Mouse (Mus musculus): ENCODE data around the gene AC131692.1. TPM values are rescaled to one million over a fixed set of nuclear protein-coding genes. Genes with fewer than 3 reads are reported as not detected.

AC131692.1 gene
- not detected in 2 replicates for polyA plus RNA-seq (2021; fragmentation: Nextera tagmentation)
- long read RNA-seq, experiment 1 = 0 reads
- long read RNA-seq, experiment 2 = 0 reads

DNA sequence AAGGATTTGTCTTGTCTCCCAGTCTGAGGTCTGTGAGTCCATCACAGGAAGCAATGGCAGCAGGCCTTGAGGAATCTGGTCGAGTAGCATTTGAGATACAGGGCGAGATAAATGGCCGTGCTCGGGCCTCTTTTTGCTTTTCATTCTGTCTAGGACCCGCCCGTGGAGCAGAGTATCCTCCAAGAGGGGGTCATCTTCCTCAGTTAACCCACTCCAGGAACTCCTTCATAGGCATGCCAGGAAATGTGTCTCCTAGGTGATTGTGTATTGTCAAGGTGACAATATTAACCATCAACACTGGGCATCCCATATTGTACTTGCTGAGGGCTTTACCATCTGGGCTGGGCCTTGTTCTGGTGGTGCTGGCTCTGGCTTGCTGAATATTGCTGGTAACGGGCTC, at the start of gene AC131692.1:
Gene AC131692.1, plus strand, starts transcription at position 301 of the 400 bp plus-strand sequence.

DNA sequence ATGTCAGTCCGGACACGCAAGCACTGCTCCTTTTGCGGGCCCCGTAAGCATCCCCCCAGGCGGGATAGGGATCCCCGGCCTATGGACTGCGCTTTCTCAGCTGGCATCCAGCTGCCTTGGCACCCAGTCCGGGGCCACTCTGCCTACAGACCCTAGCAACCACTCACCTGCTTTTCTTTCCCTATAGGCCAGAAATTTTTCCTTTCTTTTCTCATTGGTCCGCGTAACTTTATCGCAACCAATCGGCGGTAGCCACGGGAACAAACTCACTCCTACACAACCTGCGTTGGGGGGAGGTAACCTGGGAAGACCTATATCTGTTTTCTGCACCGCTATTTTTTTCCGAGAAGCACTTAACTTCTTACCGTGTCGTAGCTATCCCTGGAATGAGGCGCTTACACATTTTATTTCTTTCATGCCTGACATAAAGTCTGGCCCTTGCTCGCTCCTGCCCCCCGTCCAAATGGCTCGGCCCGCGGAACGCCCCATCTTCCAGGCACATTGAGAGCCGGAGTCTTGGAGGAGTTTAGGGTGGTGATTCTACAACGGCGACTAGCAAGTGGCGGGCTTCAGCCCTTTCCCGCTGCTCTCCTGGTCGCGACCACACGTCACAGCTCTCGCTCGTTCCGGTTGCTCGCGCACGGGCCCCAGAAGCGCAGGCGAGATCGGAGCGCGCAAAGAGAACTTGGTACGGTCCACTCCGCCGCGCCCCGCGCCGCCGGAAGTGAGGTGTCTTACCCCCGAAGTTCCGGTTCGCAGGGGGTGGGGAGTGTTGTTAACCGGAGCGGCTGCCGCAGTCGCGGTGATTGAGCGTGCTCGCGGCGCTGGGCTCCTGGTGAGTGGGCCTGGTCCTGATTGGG, 47.7 kb upstream of the AC131692.1 start, which contains the start of gene Syvn1:
Gene Syvn1, plus strand, starts transcription at position 283 of the 860 bp plus-strand sequence.

DNA sequence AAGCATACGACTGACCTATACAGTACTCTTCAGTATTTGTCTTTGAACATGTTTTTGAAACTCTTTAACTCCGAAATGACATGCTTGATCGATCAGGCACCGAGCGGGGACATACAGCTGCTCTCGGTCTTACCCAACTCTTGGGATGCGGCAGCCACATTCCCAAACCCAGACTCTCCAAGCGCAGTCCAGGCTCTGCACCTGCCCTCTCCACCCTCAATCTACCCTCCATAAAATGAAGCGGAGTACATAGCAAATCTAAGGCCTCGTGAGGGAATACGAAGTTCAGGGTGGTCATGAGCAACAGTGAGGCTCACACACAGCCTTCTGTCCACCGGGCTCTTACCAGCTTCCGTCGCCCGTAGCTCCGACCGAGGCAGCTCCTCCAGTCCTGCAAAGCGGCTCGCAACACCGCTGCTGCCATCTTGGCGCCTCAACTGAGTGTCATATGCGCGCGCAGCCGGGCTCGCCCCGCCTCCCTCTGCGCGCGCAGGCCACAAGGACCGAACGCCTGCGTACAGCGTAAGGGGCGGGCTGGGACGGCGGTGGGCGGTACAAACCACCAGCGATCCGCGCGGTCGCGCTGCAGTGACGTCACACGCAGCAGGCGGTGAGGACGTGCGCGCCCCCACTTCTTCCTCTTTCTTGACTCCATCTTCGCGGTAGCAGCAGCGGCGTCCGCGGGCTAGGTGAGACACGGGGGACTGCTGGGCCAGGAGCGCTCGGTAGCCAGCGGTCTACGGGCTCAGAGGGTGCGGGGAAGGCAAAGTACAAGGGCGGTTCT, 36.7 kb upstream of the AC131692.1 start, which contains the start of the genes Mrpl49 and Fau:
Gene Mrpl49, minus strand, starts transcription at position 473 of the 784 bp plus-strand sequence.
Gene Fau, plus strand, starts transcription at position 532 of the 784 bp plus-strand sequence.

DNA sequence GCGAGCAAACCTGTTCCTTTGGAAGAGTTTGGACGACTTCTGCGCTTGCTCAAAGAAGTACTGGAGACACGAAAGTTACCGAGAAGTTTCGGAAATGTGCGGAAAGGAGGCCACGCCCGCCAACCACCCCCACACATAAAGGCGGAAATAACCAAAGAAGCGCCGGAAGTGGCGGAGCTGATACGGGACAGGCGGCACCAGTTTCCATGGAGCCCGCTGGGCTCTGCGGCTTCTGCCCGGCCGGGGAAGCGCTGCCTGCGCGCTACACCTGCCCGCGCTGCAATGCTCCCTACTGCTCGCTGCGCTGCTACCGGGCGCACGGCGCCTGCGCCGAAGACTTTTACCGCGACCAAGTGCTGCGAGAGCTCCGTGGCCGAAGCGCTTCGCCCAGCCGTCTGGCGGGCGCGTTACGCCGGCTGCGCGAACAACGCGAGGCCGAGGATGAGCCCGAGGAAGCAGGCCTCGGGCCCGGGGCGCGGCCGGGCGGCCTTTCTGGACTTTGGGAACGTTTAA, 33.1 kb upstream of the AC131692.1 start, which contains the start of gene Znhit2:
Gene Znhit2, plus strand, starts transcription at position 172 of the 513 bp plus-strand sequence.

DNA sequence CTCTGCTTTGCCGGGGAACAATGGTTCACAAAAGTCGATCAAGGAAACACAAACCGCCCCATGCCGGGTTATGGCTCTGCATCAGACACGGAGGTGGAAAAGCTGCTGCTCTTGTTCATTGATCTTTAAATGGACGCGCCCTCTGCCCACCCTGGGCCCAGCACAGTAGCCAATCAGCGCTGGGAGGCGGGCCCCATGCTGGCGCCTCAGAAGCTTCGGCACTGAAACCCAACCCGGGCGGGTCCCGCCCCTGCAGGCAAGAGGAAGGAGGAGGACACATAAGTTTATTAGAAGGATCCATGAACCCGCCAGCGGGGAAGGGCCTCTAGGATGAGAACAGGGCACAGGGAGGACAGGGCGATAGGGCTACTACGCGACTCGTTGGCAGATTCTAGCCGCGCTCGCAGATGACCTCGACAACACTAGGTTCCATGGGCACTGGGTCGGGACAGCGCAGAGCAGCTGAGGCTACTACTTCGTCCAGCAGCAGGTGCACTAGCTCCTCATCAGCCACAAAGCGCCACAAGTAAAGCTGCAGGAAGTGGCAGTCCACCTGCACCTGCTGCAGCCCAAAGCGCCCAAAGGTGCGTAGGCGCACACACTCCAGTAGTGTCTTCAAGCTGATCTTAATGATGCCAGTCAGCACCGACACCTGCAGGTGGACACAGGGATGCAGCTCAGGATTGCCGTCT, 26.3 kb upstream of the AC131692.1 start, which contains the start of gene Tm7sf2:
Gene Tm7sf2, minus strand, starts transcription at position 650 of the 692 bp plus-strand sequence.

DNA sequence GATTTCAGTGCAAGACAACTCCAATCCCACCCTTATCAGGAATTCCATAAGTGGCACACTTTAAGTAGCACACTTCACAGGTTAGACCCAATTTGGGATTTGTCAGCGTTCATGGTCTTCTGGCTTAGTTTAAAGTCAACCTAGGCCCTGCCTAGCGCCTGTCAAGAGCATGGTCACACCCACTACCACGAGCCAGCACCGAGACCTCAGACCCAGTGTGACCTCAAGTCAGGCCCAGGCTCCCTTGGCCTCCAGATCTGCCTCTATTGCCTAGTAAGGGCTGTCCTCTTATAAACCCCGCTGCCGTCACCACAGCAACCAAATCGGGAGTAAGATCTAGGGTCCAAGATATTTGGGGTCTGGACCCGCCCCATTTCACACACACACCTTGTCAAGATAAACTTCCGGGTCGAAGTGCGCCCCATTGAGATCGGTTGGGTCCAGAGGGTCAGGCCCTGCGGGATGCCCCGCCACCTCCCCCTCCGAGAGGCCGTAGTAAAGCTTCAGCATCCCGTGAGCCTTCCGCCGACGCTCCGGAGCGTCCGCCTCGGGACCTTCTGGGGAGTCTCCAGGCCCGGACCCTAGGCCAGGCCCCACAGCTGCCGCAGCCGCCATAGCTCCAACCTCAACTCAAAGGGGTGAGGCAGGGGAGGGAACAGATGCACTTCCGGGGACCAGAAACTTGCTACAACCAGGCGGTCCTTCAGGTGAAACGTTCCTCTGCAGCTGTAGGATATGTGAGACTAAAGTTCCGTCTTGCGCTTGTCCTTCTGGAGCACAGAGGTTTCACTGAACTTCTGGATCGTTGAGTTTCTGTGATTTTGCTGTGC, 17.4 kb upstream of the AC131692.1 start, which contains the start of gene Vps51:
Gene Vps51, minus strand, starts transcription at position 668 of the 830 bp plus-strand sequence.

DNA sequence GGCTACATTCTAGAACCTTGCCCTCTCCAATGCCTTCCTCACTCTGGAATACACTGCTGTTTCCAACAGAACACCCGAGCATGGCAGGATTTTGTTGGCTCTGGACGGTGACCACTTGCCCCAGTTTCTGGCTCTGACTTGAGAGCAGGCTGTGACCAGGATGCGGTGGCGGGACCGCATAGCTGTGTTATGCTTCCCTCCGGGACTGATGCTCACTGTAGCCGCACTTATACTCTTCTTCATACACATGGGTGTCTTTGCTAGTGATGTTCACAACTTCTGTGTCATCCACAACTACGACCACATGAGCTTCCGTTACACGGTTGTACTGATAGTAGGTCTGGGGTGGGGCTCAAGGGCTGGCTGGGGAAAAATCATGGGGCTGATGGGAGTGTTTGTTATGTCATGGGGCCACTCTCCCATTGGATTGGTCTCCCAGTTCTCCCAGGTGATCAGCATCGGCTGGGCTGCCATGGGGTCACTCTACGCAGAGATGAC, 14.2 kb upstream of the AC131692.1 start, which contains the start of gene Tmem262:
Gene Tmem262, plus strand, starts transcription at position 51 of the 498 bp plus-strand sequence.

DNA sequence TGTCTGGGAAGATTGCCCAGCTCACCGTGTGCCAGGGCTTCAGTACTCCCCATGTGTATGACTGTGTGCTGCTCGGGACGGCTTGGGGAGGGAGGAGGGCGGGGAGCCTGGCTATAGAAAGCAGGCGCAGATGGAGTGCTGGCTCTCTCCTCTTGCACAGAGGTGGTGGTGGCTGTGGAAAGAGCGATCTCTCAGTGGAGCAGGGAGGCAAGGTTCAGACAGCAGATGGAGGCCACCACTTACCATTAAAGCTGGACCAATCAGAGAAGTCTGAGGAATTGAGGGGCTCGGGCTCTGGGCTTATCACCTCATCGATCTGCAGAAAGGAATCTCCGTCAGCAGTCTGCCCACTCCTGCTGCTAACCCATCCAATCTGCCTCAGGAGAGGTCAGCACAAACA, 12.1 kb upstream of the AC131692.1 start, which contains the start of gene Gm28374:
Gene Gm28374, minus strand, starts transcription at position 101 of the 400 bp plus-strand sequence.

DNA sequence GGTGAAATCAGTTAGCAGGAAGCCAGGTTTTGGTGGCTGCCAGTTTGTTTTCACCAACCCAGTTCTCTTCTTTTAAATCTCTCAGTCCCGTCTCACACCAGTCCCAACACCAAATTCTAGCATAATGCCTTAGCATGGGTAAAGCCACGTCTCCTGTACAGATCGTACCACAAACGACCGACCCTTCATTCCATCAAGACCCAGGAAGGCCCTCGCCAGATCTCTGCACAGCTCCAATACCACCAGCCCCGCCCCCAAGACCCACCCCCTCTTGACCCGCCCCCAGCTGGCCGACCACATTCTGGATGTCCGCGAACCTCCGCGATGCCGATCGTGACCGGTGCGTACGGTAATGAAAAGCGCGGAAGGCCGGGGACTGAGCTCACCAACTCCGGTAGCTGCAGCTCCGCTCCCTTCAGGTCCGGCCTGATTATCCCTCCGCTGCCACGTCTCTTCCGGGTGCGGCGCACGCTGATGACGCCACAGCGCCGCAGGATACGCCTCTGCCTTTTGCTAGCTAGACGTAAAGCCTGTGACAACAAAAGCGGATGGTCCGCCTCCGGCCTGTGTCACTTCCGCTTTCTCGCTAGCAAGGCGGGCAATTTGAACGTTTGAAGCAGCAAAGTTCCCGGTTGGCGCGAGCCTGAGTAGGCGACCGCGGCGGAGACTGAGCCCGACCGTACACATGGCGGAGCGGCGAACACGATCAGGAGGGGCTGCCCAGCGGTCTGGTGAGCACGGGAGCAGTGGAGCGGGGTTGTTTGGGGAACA, 9.6 kb upstream of the AC131692.1 start, which contains the start of the genes Zfpl1 and Cdca5:
Gene Zfpl1, minus strand, starts transcription at position 479 of the 771 bp plus-strand sequence.
Gene Cdca5, plus strand, starts transcription at position 506 of the 771 bp plus-strand sequence.

DNA sequence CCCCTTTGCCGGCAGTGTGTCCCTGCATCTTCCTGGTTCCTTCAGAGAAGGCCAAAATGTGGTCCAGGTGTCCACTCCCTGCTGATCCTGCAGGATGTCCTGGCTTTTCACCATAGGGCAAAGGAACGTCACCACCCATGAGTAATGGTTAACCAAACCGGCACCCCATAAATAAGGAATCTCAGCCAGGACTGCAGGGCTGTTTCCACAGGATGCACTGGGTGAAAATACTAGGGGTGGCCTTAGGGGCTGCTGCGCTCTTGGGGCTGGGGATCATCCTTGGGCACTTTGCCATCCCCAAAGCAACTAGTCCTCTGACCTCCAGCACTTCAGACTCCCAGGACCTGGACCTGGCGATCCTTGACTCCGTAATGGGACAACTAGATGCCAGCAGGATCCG, 11.4 kb downstream of the AC131692.1 start, which contains the start of gene Naaladl1:
Gene Naaladl1, plus strand, starts transcription at position 197 of the 400 bp plus-strand sequence.

DNA sequence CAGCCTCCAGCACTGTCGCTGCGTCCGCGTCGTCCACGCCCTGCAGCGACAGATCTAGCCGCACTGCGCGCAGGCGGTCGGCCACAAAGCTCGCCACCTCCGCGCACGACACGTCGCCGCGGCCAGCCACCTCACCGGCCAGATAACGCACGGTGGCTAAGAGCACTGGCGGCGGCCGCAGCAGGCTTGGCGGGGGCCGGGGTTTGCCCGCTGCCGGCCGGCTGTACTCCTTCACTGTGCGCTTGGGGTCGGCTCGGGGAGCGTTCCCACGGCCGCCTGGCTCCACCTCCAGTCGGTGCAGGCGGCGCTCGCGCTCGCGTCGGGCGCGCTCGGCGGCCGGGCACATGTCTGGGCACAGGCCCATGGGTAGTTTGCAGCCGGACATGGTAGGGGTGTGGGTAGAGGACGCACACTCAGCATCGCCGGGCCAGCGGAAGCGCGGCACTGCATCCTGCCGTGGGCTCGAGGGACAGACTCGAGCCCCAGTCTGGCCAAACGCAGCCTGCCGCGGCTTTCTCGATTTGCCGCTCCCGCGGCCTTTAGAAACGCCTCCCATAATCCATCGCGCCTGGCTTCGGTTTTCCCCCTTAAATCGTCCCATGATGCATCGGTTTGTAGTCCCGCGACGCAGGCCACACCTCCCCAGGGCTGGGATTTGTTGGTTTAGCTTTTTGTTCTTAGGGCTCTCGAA, 23.9 kb downstream of the AC131692.1 start, which contains the start of gene Sac3d1:
Gene Sac3d1, minus strand, starts transcription at position 665 of the 691 bp plus-strand sequence.

DNA sequence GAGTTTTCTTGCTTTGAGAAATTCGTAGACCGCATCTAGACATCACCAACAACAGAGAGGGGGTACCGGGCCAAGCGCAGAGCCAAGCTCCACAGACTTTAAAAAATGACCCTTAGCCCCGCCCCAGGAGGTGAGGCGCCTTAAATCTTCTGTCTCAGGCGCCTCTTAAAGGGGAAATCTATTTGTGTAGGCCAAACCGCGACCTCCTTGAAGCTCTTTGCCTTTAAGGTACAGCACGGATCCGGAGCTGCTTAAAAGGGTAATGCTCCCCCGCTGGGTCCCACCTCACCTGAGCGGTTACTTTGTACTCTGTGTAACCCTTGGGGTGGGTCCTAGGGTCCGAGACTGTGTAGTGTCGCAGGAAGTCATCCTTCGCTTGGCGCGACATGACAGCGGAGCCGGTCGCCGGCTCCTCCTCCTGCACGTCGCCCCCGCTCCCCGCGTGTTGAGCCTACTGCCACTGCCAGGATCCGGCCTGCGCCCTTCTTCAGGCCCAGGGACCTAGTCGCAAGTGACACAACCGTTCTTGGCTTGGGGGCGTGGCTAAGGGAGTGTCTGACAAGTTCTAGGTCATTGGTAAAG, 33.6 kb downstream of the AC131692.1 start, which contains the start of gene Snx15:
Gene Snx15, minus strand, starts transcription at position 545 of the 582 bp plus-strand sequence.

DNA sequence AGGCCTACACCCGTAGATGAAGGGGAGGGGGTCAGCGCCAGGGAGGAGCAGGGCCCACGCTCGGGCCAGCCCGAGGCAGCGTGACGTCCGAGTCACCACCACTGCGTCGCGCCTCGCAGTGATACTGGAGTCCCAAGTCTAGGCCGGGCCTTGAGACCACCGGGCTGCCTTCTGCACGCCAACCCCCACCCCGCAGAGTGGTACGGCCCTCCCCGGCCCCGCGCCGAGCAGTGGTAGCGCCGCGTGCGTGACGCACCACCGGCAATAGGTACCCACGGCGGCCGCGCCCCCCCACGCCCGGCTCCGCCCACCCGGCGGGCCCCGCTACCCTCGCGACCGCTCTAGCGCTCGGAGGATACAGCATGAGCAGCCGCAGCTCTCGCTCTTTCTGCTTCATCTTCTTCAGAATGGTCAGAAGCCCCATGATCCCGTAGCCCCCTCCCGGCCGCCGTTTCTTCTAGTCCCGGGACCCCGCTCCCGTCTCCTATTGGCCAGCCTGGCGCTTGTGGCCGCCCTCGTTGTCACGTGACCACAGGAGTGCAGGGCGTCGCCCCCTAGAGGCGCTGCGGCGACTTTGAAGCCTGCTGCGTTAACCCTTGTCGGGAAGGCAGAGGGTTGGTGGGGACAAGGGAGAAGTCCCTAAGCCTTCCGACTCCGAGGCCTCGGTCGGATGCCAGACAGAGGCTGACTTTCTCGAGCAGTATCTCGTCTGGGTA, 46.6 kb downstream of the AC131692.1 start, which contains the start of gene Batf2:
Gene Batf2, plus strand, starts transcription at position 306 of the 716 bp plus-strand sequence.

DNA sequence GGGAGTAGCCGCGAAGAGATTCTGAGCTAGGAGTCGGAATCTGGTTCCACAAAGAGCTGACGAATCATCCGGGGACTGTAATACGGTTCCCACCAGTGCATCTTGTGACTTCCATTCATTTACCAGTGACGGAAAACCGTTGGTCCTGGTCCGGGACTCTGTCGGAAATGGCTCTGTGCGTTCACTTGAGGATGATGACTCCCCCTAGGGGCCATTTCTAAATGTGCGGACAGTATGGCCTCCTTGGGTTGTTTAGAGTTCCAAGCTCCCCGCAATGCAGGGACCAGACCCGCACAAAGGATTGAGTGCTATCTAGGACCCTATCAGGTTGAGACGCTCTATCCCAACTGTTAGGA, 47.2 kb downstream of the AC131692.1 start, which contains the start of gene Arl2:
Gene Arl2, minus strand, starts transcription at position 155 of the 356 bp plus-strand sequence.

Data from layer of hippocampus, adult 6 months (tissue).